Comparison of ENCODE assay signal across 11 mouse cellular contexts in genomic region chr2:158154641-158155040, GRCm38 (mm10). TPM values are rescaled to one million over a fixed set of nuclear protein-coding genes. Genes with fewer than 3 reads are reported as not detected.
DNase-seq lines count a peak whose midpoint lies in the region; ATAC-seq and TF ChIP-seq lines count a peak whose summit lies in the region.
"Had no signal": no experiment of that assay in that cellular context is flagged by ENCODE, and none has a peak within 500 bp of the region (broad histone marks: within the 10 kb centered on the region; RNA-seq: fewer than 3 reads in every experiment).

No protein-coding gene starts in this region.

- 57% methylated on average over 8 of the region's 8 CpGs for WGBS in lung, embryonic 15.5 days
- 67% methylated on average over 8 of the region's 8 CpGs for WGBS in limb, embryonic 13.5 days
- WGBS in kidney, embryonic 14.5 days = 48% methylated on average over 8 of the region's 8 CpGs

- H3K9ac ChIP-seq in lung, embryonic 15.5 days = no peak overlapping the region
- H3K9ac ChIP-seq in limb, embryonic 13.5 days = no peak overlapping the region
- H3K9ac ChIP-seq in kidney, embryonic 14.5 days (ENCODE audit: low read depth, low read length) = no peak overlapping the region

- TF ChIP-seq CTCF in gastrocnemius, adult 2 months (IDR thresholded peaks at IDR 0.05) = no peak

- peak; percentile 51 for DNase-seq in gastrocnemius, adult 2 months
- DNase-seq in gastrocnemius, postnatal 14 days = no peak
- no peak for DNase-seq in lung, adult 18-20 months
- no peak for DNase-seq in layer of hippocampus, postnatal 10 days (ENCODE audit: low spot score in 2 of 2)
- DNase-seq: cerebellum, postnatal 10 days had no signal

- no peaks in the 10 kb centered on the region for H3K9me3 ChIP-seq in lung, embryonic 15.5 days
- no peaks in the 10 kb centered on the region for H3K9me3 ChIP-seq in limb, embryonic 13.5 days
- no peaks in the 10 kb centered on the region for H3K9me3 ChIP-seq in kidney, embryonic 14.5 days (ENCODE audit: control insufficient read depth, low read length)
- H3K9me3 ChIP-seq: hindbrain, embryonic 15.5 days had no signal

- intact Hi-C loops in gastrocnemius, adult 2 months (cut with DNase I) = loop anchor here (5.0 kb wide), 1 partner anchor 48 kb away; no protein-coding TSS in a partner anchor
- intact Hi-C loops in gastrocnemius, postnatal 14 days (cut with DNase I; ENCODE audit: low total_unique reads) = no loop called here

- peaks cover 32% of the 10 kb centered on the region for H3K4me1 ChIP-seq in lung, embryonic 15.5 days
- H3K4me1 ChIP-seq in limb, embryonic 13.5 days = peaks cover 22% of the 10 kb centered on the region
- peaks cover 13% of the 10 kb centered on the region for H3K4me1 ChIP-seq in kidney, embryonic 14.5 days (ENCODE audit: control insufficient read depth, insufficient read depth, low read length)

- no peaks in the 10 kb centered on the region for H3K27me3 ChIP-seq in lung, embryonic 15.5 days
- no peaks in the 10 kb centered on the region for H3K27me3 ChIP-seq in limb, embryonic 13.5 days
- H3K27me3 ChIP-seq in kidney, embryonic 14.5 days (ENCODE audit: control insufficient read depth, insufficient read depth, low read length) = no peaks in the 10 kb centered on the region
- H3K27me3 ChIP-seq: hindbrain, embryonic 15.5 days; kidney, embryonic 15.5 days had no signal

- H3K27ac ChIP-seq in gastrocnemius, adult 2 months = no peak overlapping the region
- peak overlapping the region; percentile 91 for H3K27ac ChIP-seq in lung, embryonic 15.5 days
- peak overlapping the region; percentile 69; the same call in 1 of the 2 replicates for H3K27ac ChIP-seq in limb, embryonic 13.5 days
- no peak overlapping the region for H3K27ac ChIP-seq in kidney, embryonic 14.5 days (ENCODE audit: low read depth, low read length)
- H3K27ac ChIP-seq: hindbrain, embryonic 15.5 days had no signal

- no peak for ATAC-seq in lung, embryonic 15.5 days (ENCODE audit: borderline replicate concordance, extremely low read depth, low FRiP score, low TSS enrichment)
- no peak for ATAC-seq in limb, embryonic 13.5 days (ENCODE audit: low FRiP score, low read depth)
- no peak for ATAC-seq in kidney, embryonic 14.5 days (ENCODE audit: low FRiP score, low TSS enrichment)
- ATAC-seq in granulocyte monocyte progenitor cell, adult 5-6 weeks (replicated peaks; ENCODE audit: poor library complexity, severe bottlenecking) = no peak

- H3K4me2 ChIP-seq in lung, embryonic 15.5 days = no peak overlapping the region
- no peak overlapping the region; the same call in 1 of the 2 replicates for H3K4me2 ChIP-seq in limb, embryonic 13.5 days (replicated peaks)
- no peak overlapping the region; the same call in 1 of the 2 replicates for H3K4me2 ChIP-seq in kidney, embryonic 14.5 days (replicated peaks; ENCODE audit: low read depth, low read length)

- no peaks in the 10 kb centered on the region for H3K36me3 ChIP-seq in lung, embryonic 15.5 days
- no peaks in the 10 kb centered on the region for H3K36me3 ChIP-seq in limb, embryonic 13.5 days
- H3K36me3 ChIP-seq in kidney, embryonic 14.5 days (ENCODE audit: control insufficient read depth, insufficient read depth, low read length) = no peaks in the 10 kb centered on the region
- H3K36me3 ChIP-seq: hindbrain, embryonic 15.5 days; kidney, embryonic 15.5 days had no signal

- no peak overlapping the region for H3K4me3 ChIP-seq in gastrocnemius, adult 2 months
- no peak overlapping the region for H3K4me3 ChIP-seq in lung, embryonic 15.5 days
- H3K4me3 ChIP-seq in limb, embryonic 13.5 days = no peak overlapping the region; the same call in 1 of the 2 replicates
- no peak overlapping the region for H3K4me3 ChIP-seq in kidney, embryonic 14.5 days (ENCODE audit: low read length)

RNA-seq across cellular contexts. Expression of gene Tgm2, which starts 8.4 kb away (rescaled TPM):
- 10 to 100 TPM; 44.2 to 55.4 TPM for total RNA-seq in gastrocnemius, adult 2 months (2021)
- total RNA-seq in gastrocnemius, postnatal 14 days (2021) = 10 to 100 TPM; 48.4 to 50.2 TPM
- 66.0 and 70.0 TPM in 2 replicates for polyA plus RNA-seq in lung, embryonic 15.5 days (2015; fragmentation: Nextera tagmentation; extraction: Ambion mirVana)
- polyA plus RNA-seq in limb, embryonic 13.5 days (2015; fragmentation: Nextera tagmentation; extraction: Ambion mirVana) = 6.2 and 7.5 TPM in 2 replicates
- 15.3 and 17.3 TPM in 2 replicates for polyA plus RNA-seq in kidney, embryonic 14.5 days (2014; fragmentation: Nextera tagmentation; extraction: Ambion mirVana)
- total RNA-seq in granulocyte monocyte progenitor cell, adult 5-6 weeks (2014; fragmentation: Nextera tagmentation) = not detected in 2 replicates
- 0.04 and 0.21 TPM in 2 replicates for total RNA-seq in granulocyte monocyte progenitor cell, adult 5-6 weeks (2017)
- 1 to 10 TPM; 5.7 to 6.8 TPM for total RNA-seq in layer of hippocampus, postnatal 10 days (2021)

Comparison
In these comparisons a context has a peak if more than half of its experiments do, and no peak if none do; other contexts are left out.
1. H3K27ac ChIP-seq: peak in lung, embryonic 15.5 days (single experiment) and limb, embryonic 13.5 days (single experiment); none in gastrocnemius, adult 2 months (single experiment) and kidney, embryonic 14.5 days (single experiment).
2. RNA of gene Tgm2, which starts 8.4 kb away (total RNA-seq): 44.2 to 55.4 TPM in gastrocnemius, adult 2 months and 48.4 to 50.2 TPM in gastrocnemius, postnatal 14 days; 5.7 to 6.8 TPM in layer of hippocampus, postnatal 10 days and 0.04 to 0.21 TPM in granulocyte monocyte progenitor cell, adult 5-6 weeks; every median in the first group is over 4 times any median in the second.